Mouse (Mus musculus) layer of hippocampus, adult 2 months (tissue): ENCODE measurements at regions not wholly inside any gene's neighbourhood (a gene's known extent, or its start where the extent isn't known, plus 50 kb on each side); places are given as distances from the start of the nearest gene placed in this dataset.

Experiments used
- DNase-seq, 2 experiments: peaks; one replicate each; pipeline ENCODE4 v3.0.0; 2022; ENCODE audit warnings: low spot score in 2 of 2
- H3K27ac ChIP-seq: fragments of 200-600 bp; 2 replicates; pipeline ENCODE4 v1.8.1; 2022
- H3K4me3 ChIP-seq: fragments of 200-600 bp; 2 replicates; pipeline ENCODE4 v1.8.1; 2022; ENCODE audit warnings: mild to moderate bottlenecking
- CTCF ChIP-seq: fragments of 200-600 bp; conservative IDR thresholded peaks from 2 replicates; pipeline ENCODE4 v1.8.1; 2022; ENCODE audit warnings: antibody characterized with exemption, mild to moderate bottlenecking, moderate library complexity

GRCm38 (mm10) chr13:47298010-47298409 is 175.6 kb downstream of the Rnf144b start:
- H3K4me3 ChIP-seq = no peak overlapping the region
- no peak overlapping the region for H3K27ac ChIP-seq
- TF ChIP-seq CTCF = no peak
- no peak for DNase-seq

GRCm38 (mm10) chr13:47300486-47300885 is 178.0 kb downstream of the Rnf144b start:
- DNase-seq = no peak
- no peak for TF ChIP-seq CTCF
- Histone ChIP-seq H3K27ac (no peak overlapping the region), H3K4me3 (no peak overlapping the region)

DNA sequence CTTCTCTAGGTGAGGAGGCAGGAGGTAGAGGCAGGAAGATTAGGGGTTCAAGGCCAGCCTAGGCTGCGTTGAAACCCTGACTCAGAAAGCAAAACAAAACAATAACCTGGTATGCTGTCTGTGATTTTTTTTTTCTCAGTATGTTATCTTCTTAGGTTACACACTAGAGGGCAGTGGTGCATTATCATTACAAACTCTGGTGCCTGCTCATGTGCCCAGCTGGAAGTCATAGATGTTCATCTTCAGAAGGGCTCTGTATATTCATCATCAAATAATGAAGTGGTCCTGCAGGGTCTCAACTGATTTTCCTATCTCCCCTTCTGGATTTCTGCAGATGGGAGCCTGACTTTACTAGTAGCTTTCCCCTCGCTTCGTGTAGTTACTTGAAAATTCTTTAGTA is 178.6 kb downstream of the Rnf144b start:
- Histone ChIP-seq H3K4me3 (no peak overlapping the region), H3K27ac (no peak overlapping the region)
- peak; percentile 87 for TF ChIP-seq CTCF
- DNase-seq = peak; percentile 26 to 29

- no peak overlapping the region for H3K27ac ChIP-seq
- no peak for TF ChIP-seq CTCF
- no peak for DNase-seq
- H3K4me3 ChIP-seq = no peak overlapping the region
Measured at GRCm38 (mm10) chr13:47309492-47309891, 187.0 kb downstream of the Rnf144b start.

DNA sequence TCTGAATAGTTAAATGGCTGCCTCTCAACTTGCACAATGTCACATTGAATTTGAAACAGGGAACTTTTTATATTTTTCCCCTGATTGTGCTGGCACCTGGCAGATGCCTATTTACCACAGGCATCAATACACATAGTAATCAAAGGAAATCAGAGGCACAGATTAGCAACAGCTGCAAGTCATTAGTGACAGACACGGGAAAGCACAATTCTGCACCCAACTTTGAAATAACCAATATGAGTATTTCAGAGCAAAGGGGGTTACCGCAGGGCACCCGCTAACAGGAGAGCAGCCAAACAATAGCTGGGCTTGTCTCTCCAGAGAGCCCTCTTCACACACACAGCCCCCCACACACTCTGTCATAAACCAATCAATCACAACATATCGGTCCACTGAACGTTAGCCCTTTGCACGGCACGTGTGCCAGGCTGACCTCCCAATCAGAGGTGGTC is 188.3 kb downstream of the Rnf144b start:
- Histone ChIP-seq H3K4me3 (no peak overlapping the region), H3K27ac (no peak overlapping the region)
- no peak for DNase-seq
- TF ChIP-seq CTCF = no peak

GRCm38 (mm10) chr13:47319549-47319948 is 197.1 kb downstream of the Rnf144b start:
- no peak for TF ChIP-seq CTCF
- no peak overlapping the region for H3K27ac ChIP-seq
- no peak for DNase-seq

DNA sequence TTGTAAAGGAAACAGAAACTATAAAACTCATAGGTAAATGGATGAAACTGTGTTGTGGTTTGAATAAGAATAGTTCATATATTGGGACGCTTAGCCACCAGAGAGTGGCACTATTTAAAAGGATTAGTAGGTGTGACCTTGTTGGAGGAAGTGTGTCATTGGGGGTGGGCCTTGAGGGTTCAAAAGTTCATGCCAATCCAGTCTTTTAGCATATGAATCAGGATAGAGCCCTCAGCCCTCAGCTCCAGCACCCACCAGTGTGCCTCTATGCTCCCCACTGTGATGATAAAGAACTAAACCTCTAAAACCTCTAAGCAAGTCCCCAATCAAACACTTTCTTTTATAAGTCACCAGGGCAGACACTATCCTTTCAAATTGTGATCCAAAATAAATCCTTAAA is 199.4 kb downstream of the Rnf144b start:
- no peak for DNase-seq
- Histone ChIP-seq H3K4me3 (no peak overlapping the region), H3K27ac (no peak overlapping the region)
- no peak for TF ChIP-seq CTCF

More at GRCm38 (mm10) chr13:47319549-47319948, 197.1 kb downstream of the Rnf144b start:
- H3K4me3 ChIP-seq = no peak overlapping the region

- no peak overlapping the region for H3K4me3 ChIP-seq
- TF ChIP-seq CTCF = no peak
- peak; percentile 49 to 51 for DNase-seq
- H3K27ac ChIP-seq = peak overlapping the region; percentile 14; the same call in 1 of the 2 replicates
Measured at GRCm38 (mm10) chr13:47335996-47336684, 213.7 kb downstream of the Rnf144b start.

- DNase-seq = no peak
- Histone ChIP-seq H3K27ac (no peak overlapping the region), H3K4me3 (no peak overlapping the region)
- TF ChIP-seq CTCF = no peak
Measured at GRCm38 (mm10) chr13:47336865-47337441, 214.5 kb downstream of the Rnf144b start.

- H3K27ac ChIP-seq = no peak overlapping the region
- H3K4me3 ChIP-seq = no peak overlapping the region
- no peak for TF ChIP-seq CTCF
- no peak for DNase-seq
Measured at GRCm38 (mm10) chr13:47339411-47339810, 217.0 kb downstream of the Rnf144b start.

GRCm38 (mm10) chr13:47342361-47342760 is 219.9 kb downstream of the Rnf144b start:
- no peak overlapping the region for H3K27ac ChIP-seq
- no peak for DNase-seq
- TF ChIP-seq CTCF = no peak
- no peak overlapping the region for H3K4me3 ChIP-seq

- H3K27ac ChIP-seq = no peak overlapping the region
- H3K4me3 ChIP-seq = no peak overlapping the region
- no peak for TF ChIP-seq CTCF
- DNase-seq = no peak
Measured at GRCm38 (mm10) chr13:47345576-47345975, 223.1 kb downstream of the Rnf144b start.

GRCm38 (mm10) chr13:47347835-47348234 is 225.4 kb downstream of the Rnf144b start:
- no peak for DNase-seq
- no peak for TF ChIP-seq CTCF
- Histone ChIP-seq H3K4me3 (no peak overlapping the region), H3K27ac (no peak overlapping the region)
